Mouse (Mus musculus): Measurements from ENCODE around the gene Ap2a1.

The Ap2a1 gene

DNA sequence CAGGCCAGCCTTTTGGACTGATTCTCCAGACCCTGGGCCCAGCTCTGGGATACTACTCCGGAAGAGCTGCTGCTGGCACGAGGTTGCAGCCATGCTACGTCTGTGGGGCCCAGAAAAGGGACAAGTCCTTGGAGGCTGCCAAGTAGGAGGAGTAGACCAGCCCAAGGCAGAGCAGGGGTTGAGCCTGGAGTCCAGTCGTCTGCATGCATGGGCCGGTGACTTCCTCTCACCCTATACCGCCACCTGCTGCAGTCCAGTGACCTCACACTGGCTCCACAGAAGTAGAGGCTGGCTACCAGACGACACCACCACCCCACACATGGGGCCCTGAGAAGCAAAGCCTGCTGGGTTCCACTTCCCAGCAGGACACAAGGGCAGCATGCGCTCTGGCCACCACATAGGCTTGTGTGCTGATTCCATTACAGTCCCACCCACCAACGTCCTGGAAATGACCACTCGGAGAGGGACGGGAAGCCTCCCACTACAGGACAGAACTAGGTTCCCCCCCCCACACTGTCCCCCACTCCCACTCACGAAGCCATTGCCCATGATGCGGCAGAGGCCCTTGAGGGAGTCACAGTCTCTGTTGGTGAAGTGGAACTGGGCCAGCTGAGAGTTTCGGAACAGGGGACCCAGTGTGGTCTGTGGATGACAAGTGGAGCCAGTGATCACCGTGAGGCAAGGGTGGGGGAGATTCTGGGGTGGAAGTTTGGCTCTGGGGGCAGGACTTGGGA lies 62.9 kb downstream of the Ap2a1 start:
- no peak for DNase-seq (ENCODE audit: low read depth, low spot score)

DNA sequence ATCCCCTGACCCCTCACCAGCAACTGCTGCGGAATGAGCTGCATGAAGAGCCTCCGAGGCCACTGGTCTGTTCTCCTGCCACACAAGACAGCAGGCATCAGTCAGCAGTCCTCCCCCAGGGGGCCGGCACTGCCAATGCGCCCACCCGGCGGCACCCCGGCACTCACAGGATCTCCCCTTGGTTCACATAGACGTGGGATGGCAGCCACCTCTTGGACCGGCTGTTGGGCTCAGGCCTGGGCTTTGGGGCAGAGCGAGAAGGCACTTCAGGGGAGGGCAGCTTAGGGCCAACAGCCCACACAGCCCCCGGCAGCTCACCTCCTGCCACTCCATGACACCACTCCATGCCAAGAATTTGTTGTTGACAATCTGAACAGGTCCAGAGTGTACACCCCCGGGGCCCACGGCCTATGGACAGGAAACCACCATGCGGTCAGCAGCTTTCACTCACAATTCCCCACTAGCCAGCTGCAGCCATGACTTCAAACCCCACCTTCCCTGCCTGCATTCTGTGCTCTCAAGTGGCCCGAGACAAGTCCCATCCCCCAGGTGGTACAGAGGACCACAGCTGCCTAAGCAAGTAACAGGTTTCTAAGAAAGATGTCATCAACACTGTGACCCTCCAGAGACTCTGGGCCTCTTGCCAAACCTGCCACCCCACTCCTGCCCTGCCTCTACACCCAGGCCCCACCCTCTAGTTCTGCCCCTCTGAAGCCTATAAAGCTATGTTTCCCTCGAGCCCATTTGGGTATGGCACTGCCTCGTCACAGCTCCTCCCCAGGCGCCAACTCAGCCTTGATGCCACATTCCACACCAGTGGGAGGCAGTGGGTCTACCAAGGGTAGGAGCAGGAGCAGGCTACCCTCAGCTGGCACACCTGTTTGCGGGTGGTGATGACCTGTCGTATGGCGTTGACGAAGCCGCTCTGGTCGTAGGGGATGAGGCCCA lies 64.4 kb downstream of the Ap2a1 start:
- no peak for DNase-seq (ENCODE audit: low read depth, low spot score)

- no peak for DNase-seq (ENCODE audit: low read depth, low spot score)
Measured at GRCm38 (mm10) chr7:44863982-44864494, 65.3 kb downstream of the Ap2a1 start.

DNA sequence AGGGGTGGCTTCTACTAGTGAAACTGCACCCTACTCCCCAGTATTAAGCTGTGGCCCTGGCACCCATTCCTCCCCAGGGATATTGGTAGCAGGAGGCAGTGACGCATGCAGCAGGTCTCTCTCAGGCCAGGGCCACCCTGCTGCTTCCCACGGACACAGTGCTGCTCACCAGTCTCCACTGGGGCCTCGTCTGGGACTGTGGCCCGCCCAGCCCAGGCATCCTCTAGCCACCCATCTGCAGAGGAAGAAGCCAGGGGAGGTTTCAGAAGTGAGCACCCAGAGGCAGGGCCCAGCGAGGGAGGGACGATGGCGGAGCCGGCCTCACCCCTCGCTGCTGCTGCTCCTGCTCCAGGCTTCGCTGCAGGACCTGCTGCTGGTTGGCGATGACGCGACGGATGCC lies 66.1 kb downstream of the Ap2a1 start:
- no peak for DNase-seq (ENCODE audit: low read depth, low spot score)

DNA sequence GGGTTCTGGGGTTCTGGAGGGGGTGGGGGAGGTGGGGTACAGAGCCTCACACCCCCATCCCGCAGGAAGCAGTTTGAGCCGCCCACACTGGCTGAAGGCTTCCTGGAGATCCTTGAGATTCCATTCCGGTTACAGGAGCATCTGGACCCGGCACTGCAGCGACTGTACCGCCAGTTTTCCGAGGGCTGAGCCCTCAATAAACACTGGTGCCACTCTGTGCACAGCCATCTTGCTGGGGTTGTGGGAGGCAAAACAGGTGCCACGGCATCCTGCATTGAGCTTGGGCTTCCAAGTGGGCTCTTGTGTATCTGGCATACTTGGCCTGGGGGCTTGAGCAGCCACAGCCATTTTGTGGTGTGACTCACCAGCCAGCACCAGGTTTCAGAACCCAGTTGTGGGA lies 66.9 kb downstream of the Ap2a1 start:
- no peak for DNase-seq (ENCODE audit: low read depth, low spot score)

DNA sequence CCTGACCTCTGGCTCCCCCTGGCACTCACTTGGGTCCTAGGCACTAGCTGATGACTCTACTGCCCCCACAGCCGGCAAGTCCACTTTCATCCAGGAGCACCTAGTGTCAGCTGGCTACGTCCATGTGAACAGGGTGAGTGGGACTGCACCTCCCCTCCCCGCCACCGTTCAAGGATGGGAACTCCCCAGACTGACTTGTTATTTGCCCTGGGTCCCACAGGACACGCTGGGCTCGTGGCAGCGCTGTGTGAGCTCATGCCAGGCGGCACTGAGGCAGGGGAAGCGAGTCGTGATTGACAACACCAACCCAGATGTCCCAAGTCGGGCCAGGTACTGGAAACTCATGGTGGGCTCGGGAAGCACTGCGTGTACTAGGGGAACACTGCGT lies 67.9 kb downstream of the Ap2a1 start:
- DNase-seq (ENCODE audit: low read depth, low spot score) = no peak

GRCm38 (mm10) chr7:44860576-44861428 lies 68.5 kb downstream of the Ap2a1 start:
- DNase-seq (ENCODE audit: low read depth, low spot score) = peak; percentile 69

DNA sequence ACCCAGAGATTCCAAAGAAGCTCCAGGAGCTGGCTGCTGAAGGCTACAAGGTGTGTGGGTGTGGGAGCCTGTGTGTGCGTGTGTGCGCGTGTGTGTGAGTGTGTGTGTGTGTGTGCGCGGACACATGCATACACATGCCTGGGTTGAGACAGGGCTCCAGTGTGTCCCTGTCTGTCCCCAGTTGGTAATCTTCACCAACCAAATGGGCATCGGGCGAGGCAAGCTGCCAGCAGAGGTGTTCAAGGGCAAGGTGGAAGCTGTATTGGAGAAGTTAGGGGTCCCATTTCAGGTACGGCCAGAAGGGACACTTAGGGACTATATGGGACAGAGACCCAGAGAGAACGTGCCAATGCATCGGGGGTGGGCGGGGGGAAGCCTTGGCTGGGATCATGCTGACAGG lies 69.4 kb downstream of the Ap2a1 start:
- DNase-seq (ENCODE audit: low read depth, low spot score) = no peak

GRCm38 (mm10) chr7:44857905-44858304 lies 71.4 kb downstream of the Ap2a1 start:
- DNase-seq (ENCODE audit: low read depth, low spot score) = peak; percentile 82

- DNase-seq (ENCODE audit: low read depth, low spot score) = peak; percentile 94
Measured at GRCm38 (mm10) chr7:44857042-44857552, 72.2 kb downstream of the Ap2a1 start, which contains the start of gene Pnkp. Pnkp (plus strand) TSS chr7:44857139.

GRCm38 (mm10) chr7:44856265-44856916 lies 72.9 kb downstream of the Ap2a1 start:
- DNase-seq (ENCODE audit: low read depth, low spot score) = no peak

- no peak for DNase-seq (ENCODE audit: low read depth, low spot score)
Measured at GRCm38 (mm10) chr7:44855036-44855435, 74.3 kb downstream of the Ap2a1 start.

DNA sequence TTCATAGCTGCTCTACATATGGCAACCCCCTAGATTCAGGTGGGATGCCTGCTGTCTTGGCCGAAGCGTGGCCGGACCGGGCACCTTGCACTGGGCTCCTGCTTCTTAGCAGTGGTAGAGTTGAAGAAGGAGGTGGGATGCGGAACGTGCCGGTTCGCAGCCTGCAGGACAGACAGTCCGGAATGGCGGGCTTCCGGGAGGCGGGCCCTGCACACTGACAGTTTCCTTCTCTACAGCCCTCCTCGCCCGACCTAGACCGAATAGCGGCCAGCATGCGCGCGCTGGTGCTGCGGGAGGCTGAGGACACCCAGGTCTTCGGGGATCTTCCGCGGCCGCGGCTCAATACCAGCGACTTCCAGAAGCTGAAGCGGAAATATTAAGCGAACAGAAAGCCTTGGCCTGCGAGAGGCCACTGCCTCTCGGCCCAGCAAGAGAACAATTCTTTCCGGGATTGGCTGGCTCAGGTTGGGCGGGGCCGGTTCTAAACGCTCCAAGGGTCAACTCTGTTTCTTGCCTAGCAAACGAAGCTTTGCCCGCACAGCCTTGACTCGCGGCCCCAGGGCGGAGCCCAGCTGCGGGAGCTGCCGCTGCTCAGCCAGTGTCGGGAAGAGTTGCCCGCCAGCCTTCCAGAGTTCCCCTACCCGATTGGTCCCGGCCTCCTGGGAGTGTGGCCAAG lies 74.8 kb downstream of the Ap2a1 start:
- DNase-seq (ENCODE audit: low read depth, low spot score) = peak; percentile 74

DNA sequence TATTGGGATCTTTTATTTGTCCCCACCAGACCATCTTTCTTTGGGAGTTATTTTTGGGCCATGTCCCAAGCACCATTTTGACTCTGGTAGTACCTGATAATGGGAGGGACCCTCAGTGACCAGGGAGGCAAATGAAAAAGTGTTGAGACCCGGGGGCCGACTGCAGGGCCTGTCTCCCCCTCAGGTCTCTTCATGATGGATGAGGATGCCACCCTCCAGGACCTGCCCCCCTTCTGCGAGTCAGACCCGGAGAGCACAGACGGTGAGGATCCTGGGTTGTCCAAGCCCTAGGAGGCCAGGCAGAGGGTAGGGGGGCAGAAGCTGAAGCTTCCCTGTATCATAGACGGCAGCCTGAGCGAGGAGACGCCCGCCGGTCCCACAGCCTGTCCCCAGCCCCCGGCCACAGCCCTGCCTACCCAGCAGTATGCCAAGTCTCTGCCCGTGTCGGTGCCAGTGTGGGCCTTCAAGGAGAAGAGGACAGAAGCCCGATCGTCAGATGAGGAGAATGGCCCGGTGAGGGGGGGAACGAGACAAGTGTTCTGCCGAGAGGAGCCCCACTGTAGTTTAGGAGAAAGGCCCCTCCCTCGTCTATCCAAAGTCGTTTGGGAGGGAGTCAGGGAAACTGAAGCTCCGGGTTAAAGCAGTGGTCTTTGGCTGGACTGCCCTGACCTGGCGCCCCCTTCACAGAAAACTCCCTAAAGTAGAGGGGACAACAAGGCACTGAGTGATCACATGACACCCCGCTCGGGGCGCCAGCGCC lies 75.5 kb downstream of the Ap2a1 start:
- DNase-seq (ENCODE audit: low read depth, low spot score) = no peak

DNA sequence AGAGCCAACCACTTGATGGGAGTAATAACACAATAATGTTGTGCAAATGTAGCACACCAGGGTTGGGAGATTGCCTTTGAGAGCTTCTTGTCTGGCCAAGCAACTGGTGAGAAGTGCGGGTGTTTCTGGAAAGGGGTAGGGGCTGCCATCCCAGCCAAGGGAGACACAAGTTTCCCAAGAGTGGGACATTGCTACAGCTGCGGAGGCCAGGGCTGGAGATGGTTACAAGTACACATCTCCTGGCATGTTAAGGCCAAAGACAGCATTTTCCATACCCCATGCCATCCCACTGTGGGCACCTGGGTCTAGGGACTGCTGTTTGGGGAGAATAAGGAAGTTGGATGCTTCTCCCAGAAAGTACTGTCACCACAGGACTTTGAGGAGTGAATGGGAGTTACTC lies 76.2 kb downstream of the Ap2a1 start:
- DNase-seq (ENCODE audit: low read depth, low spot score) = no peak

GRCm38 (mm10) chr7:44852259-44853027 lies 76.9 kb downstream of the Ap2a1 start:
- no peak for DNase-seq (ENCODE audit: low read depth, low spot score)

GRCm38 (mm10) chr7:44851625-44852234 lies 77.6 kb downstream of the Ap2a1 start:
- DNase-seq (ENCODE audit: low read depth, low spot score) = no peak

Data from ES-CJ7 (cell line).